Comparison of ENCODE assay signal across 9 mouse cellular contexts in genomic region chr4:137739151-137739923, GRCm38 (mm10). TPM values are rescaled to one million over a fixed set of nuclear protein-coding genes. Genes with fewer than 3 reads are reported as not detected.
DNase-seq lines count a peak whose midpoint lies in the region; ATAC-seq lines count a peak whose summit lies in the region.
"Had no signal": no experiment of that assay in that cellular context is flagged by ENCODE, and none has a peak within 500 bp of the region (broad histone marks: within the 10 kb centered on the region; RNA-seq: fewer than 3 reads in every experiment).

No protein-coding gene starts in this region.

- no peak overlapping the region for H3K4me3 ChIP-seq in forebrain, embryonic 16.5 days (replicated peaks; ENCODE audit: low read length)
- H3K4me3 ChIP-seq in midbrain, embryonic 14.5 days (replicated peaks; ENCODE audit: low read depth, low read length), result no peak overlapping the region
- H3K4me3 ChIP-seq: heart, embryonic 15.5 days had no signal

- H3K9ac ChIP-seq in forebrain, embryonic 16.5 days (replicated peaks; ENCODE audit: low read depth, low read length), result no peak overlapping the region
- H3K9ac ChIP-seq in midbrain, embryonic 14.5 days (replicated peaks; ENCODE audit: low read length), result no peak overlapping the region
- H3K9ac ChIP-seq: heart, embryonic 15.5 days had no signal

- 49% methylated on average over 9 of the region's 9 CpGs for WGBS in forebrain, embryonic 16.5 days
- WGBS in midbrain, embryonic 14.5 days, result 52% methylated on average over 9 of the region's 9 CpGs

- H3K9me3 ChIP-seq in forebrain, embryonic 16.5 days (ENCODE audit: control insufficient read depth, low read length), result no peaks in the 10 kb centered on the region
- H3K9me3 ChIP-seq in midbrain, embryonic 14.5 days (ENCODE audit: control insufficient read depth, low read length), result no peaks in the 10 kb centered on the region
- H3K9me3 ChIP-seq: heart, embryonic 15.5 days had no signal

- H3K27ac ChIP-seq in forebrain, embryonic 16.5 days (ENCODE audit: low read length), result no peak overlapping the region
- H3K27ac ChIP-seq in midbrain, embryonic 14.5 days (replicated peaks; ENCODE audit: low read depth, low read length), result no peak overlapping the region
- H3K27ac ChIP-seq: heart, embryonic 15.5 days had no signal

- peak overlapping the region; percentile 39 for H3K4me2 ChIP-seq in forebrain, embryonic 16.5 days (ENCODE audit: low read length)
- H3K4me2 ChIP-seq in midbrain, embryonic 14.5 days (ENCODE audit: low read length), result peak overlapping the region; percentile 28
- H3K4me2 ChIP-seq: heart, embryonic 15.5 days had no signal

- H3K4me1 ChIP-seq in forebrain, embryonic 16.5 days (replicated peaks; ENCODE audit: control insufficient read depth, insufficient read depth, low read length), result peaks cover 6% of the 10 kb centered on the region
- 0 out of 2 replicates have a peak, but pooled peaks cover 7% of the 10 kb centered on the region for H3K4me1 ChIP-seq in midbrain, embryonic 14.5 days (ENCODE audit: control insufficient read depth, insufficient read depth, low read length)
- H3K4me1 ChIP-seq: heart, embryonic 15.5 days had no signal

- H3K36me3 ChIP-seq in forebrain, embryonic 16.5 days (ENCODE audit: control insufficient read depth, insufficient read depth), result no peaks in the 10 kb centered on the region
- no peaks in the 10 kb centered on the region for H3K36me3 ChIP-seq in midbrain, embryonic 14.5 days (ENCODE audit: control insufficient read depth, insufficient read depth, low read length)
- H3K36me3 ChIP-seq: heart, embryonic 15.5 days had no signal

- no peaks in the 10 kb centered on the region for H3K27me3 ChIP-seq in forebrain, embryonic 16.5 days (replicated peaks; ENCODE audit: control insufficient read depth, insufficient read depth, low read length)
- no peaks in the 10 kb centered on the region for H3K27me3 ChIP-seq in midbrain, embryonic 14.5 days (ENCODE audit: control insufficient read depth, insufficient read depth, low read length)

- DNase-seq in frontal cortex, postnatal 14 days (ENCODE audit: low spot score in 2 of 2), result no peak
- DNase-seq in MEL-GATA-1-ER (ENCODE audit: extremely low read depth, low read depth), result peak; percentile 61
- DNase-seq in kidney, postnatal 36 days, result peak; percentile 57 to 64
- peak; percentile 90 for DNase-seq in midbrain, embryonic 14.5 days
- no peak for DNase-seq in c-Kit-positive CD71-positive TER-119-positive erythroid progenitor cells, embryonic 14.5 days (ENCODE audit: low spot score)
- no peak for DNase-seq in Muller cell, postnatal 12 days (ENCODE audit: inconsistent ontology term)

- ATAC-seq in frontal cortex, adult (ENCODE audit: low TSS enrichment), result peak; percentile 73
- ATAC-seq in forebrain, embryonic 16.5 days, result peak; percentile 80
- peak; percentile 73; the same call in 1 of the 2 replicates for ATAC-seq in midbrain, embryonic 14.5 days (ENCODE audit: low FRiP score, low TSS enrichment)

RNA-seq across cellular contexts. Expression of gene Alpl, which starts 56.8 kb away (rescaled TPM):
- 7.6 and 10.5 TPM in 2 replicates for polyA plus RNA-seq in forebrain, embryonic 16.5 days (2015; fragmentation: Nextera tagmentation; extraction: Ambion mirVana)
- 6.0 and 6.1 TPM in 2 replicates for polyA plus RNA-seq in midbrain, embryonic 14.5 days (2014; fragmentation: Nextera tagmentation; extraction: Ambion mirVana)

Comparison
In these comparisons a context has a peak if more than half of its experiments do, and no peak if none do; other contexts are left out.
1. DNase-seq: peak in MEL-GATA-1-ER (single experiment), kidney, postnatal 36 days (2 of 2) and midbrain, embryonic 14.5 days (single experiment); none in frontal cortex, postnatal 14 days (0 of 2), c-Kit-positive CD71-positive TER-119-positive erythroid progenitor cells, embryonic 14.5 days (single experiment) and Muller cell, postnatal 12 days (single experiment).
2. Peak in every context shown above with its lines, with median percentiles within 50 percentile points of each other: ATAC-seq.